Mouse (Mus musculus) forebrain, embryonic 11.5 days (tissue): Measurements from ENCODE around the gene Runx1. TPM values are rescaled to one million over a fixed set of nuclear protein-coding genes. Genes with fewer than 3 reads are reported as not detected.

Source experiments
- ATAC-seq: fragments of 200-750 bp; cut with Nextera tagmentation; replicated peaks from 2 replicates; pipeline ENCODE4 v1.8.0; 2017; ENCODE audit warnings: moderate TSS enrichment; ENCODE audit not compliant: low FRiP score
- DNase-seq: peaks from one replicate; pipeline ENCODE4 v3.0.0-alpha.2; 2017; ENCODE audit warnings: low spot score
- H3K27ac ChIP-seq: fragments of 300-500 bp; sonication (generic); 2 replicates; pipeline ENCODE4 v1.5.1; 2014; ENCODE audit warnings: low read depth, low read length
- H3K27me3 ChIP-seq: fragments of 300-500 bp; sonication (generic); 2 replicates; pipeline ENCODE4 v1.6.1; 2014; ENCODE audit warnings: mild to moderate bottlenecking, low read length, mixed read lengths; ENCODE audit not compliant: control insufficient read depth, insufficient read depth
- H3K36me3 ChIP-seq: fragments of 300-500 bp; sonication (generic); 2 replicates; pipeline ENCODE4 v1.6.1; 2014; ENCODE audit warnings: mild to moderate bottlenecking, low read length, moderate library complexity, mixed read lengths; ENCODE audit not compliant: control insufficient read depth, insufficient read depth
- H3K4me1 ChIP-seq: fragments of 300-500 bp; sonication (generic); replicated peaks from 2 replicates; pipeline ENCODE4 v1.6.1; 2014; ENCODE audit warnings: low read length, mixed read lengths; ENCODE audit not compliant: control insufficient read depth, insufficient read depth
- H3K4me2 ChIP-seq: fragments of 300-500 bp; sonication (generic); 2 replicates; pipeline ENCODE4 v1.6.1; 2014; ENCODE audit warnings: low read depth, mild to moderate bottlenecking, low read length, moderate library complexity, mixed read lengths; ENCODE audit not compliant: severe bottlenecking
- H3K4me3 ChIP-seq: fragments of 300-500 bp; sonication (generic); 2 replicates; pipeline ENCODE4 v1.5.1; 2014; ENCODE audit warnings: low read depth, low read length
- H3K9ac ChIP-seq: fragments of 300-500 bp; sonication (generic); 2 replicates; pipeline ENCODE4 v1.6.1; 2014; ENCODE audit warnings: low read length
- H3K9me3 ChIP-seq: fragments of 300-500 bp; sonication (generic); 2 replicates; pipeline ENCODE4 v1.6.1; 2016; ENCODE audit warnings: low read length, mixed read lengths; ENCODE audit not compliant: control insufficient read depth
- WGBS: fragments of 180-500 bp; shearing (Covaris S2); extraction: QIAGEN DNeasy Blood & Tissue Kit; methylation state at CpG from one replicate; pipeline ENCODE4 v1.1.7; 2014; 5-methylcytosine and 5-hydroxymethylcytosine counted together
- polyA plus RNA-seq: library from polyadenylated mRNA; unstranded; fragments of >200 nt; fragmentation: Nextera tagmentation; extraction: Ambion mirVana; gene quantifications from 2 replicates; pipeline ENCODE4 v1.2.1, GENCODE M21; 2014

Gene Runx1
- polyA plus RNA-seq, 1 experiment from 2014 or later, result 2.2 TPM

DNA sequence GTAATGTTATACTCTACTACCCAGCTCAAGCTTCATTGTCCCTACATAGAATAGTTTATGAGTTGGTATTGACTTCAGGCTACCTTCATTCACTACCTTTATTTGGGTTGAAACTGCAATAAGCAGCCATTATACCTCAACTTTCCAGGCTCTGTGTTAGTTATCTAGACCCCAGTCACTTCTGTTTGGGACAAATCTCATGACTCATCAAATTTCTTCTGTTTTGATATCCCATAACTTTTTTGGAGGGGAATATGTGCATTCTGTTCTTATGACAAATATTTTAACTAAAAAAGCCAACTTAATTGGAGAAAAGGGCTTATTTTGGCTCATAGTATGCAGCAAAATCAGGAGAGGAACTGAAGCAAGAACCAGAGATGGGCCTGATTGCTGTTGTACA lies 12.8 kb upstream of the Runx1 start:
- Histone ChIP-seq H3K4me3 (no peak overlapping the region), H3K4me2 (no peak overlapping the region), H3K9me3 (no peaks in the 10 kb centered on the region), H3K9ac (no peak overlapping the region), H3K27ac (no peak overlapping the region), H3K36me3 (no peaks in the 10 kb centered on the region), H3K4me1 (0 out of 2 replicates have a peak, but pooled peaks cover 3% of the 10 kb centered on the region), H3K27me3 (no peaks in the 10 kb centered on the region)
- DNase-seq (no peak), ATAC-seq (no peak)

DNA sequence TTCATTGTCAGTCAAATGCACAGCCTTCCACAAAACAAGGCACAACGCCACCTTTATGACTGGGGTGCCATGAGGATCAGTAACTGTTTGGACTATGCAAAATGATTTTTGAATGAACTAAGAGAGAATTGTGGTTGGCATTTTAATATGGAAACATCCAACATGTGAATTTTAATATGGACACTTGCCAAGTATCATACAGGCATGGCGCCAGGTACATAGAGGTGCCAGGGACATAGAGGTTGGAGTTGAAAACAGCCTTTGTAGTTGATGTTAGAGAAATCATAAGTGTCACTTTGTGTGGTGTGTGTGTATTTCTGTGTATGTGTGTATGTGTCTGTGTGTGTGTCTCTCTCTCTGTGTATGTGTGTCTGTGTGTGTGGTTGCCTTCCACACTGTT lies 5.4 kb upstream of the Runx1 start:
- H3K4me1 ChIP-seq, result peaks cover 11% of the 10 kb centered on the region; the same call in 1 of the 2 replicates
- 88% methylated on average over 2 of the region's 2 CpGs for WGBS
- no peak overlapping the region for H3K9ac ChIP-seq
- no peak overlapping the region for H3K4me3 ChIP-seq
- H3K9me3 ChIP-seq, result no peaks in the 10 kb centered on the region
- H3K27ac ChIP-seq, result no peak overlapping the region
- no peaks in the 10 kb centered on the region for H3K27me3 ChIP-seq
- DNase-seq, result no peak
- H3K36me3 ChIP-seq, result no peaks in the 10 kb centered on the region
- ATAC-seq, result no peak
- H3K4me2 ChIP-seq, result no peak overlapping the region

DNA sequence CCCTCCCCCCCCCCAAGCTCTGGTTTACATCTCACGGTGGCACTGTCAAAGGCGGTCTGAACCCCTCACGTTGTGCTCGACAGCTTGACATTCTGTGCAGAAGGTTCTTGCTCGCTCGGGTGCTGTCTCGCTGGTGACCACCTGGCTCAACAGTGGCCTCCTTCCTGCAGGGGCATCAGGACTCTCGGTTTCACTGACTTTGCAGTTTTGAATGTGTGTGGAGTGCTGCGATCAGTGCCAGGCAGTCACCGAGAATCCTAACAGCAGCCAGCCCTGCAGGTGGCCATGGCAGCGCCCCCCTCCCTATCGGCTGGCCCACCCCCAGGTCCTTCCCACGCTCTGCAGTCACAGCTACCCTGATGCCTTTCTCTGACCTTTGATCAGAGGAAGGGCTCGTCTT lies 4.5 kb upstream of the Runx1 start:
- H3K9me3 ChIP-seq, result no peaks in the 10 kb centered on the region
- peaks cover 8% of the 10 kb centered on the region; the same call in 1 of the 2 replicates for H3K4me1 ChIP-seq
- H3K27me3 ChIP-seq, result no peaks in the 10 kb centered on the region
- no peak overlapping the region for H3K4me2 ChIP-seq
- H3K4me3 ChIP-seq, result no peak overlapping the region
- ATAC-seq (no peak), DNase-seq (no peak)
- 62% methylated on average over 14 of the region's 14 CpGs for WGBS
- no peaks in the 10 kb centered on the region for H3K36me3 ChIP-seq
- H3K27ac ChIP-seq, result no peak overlapping the region
- H3K9ac ChIP-seq, result no peak overlapping the region

DNA sequence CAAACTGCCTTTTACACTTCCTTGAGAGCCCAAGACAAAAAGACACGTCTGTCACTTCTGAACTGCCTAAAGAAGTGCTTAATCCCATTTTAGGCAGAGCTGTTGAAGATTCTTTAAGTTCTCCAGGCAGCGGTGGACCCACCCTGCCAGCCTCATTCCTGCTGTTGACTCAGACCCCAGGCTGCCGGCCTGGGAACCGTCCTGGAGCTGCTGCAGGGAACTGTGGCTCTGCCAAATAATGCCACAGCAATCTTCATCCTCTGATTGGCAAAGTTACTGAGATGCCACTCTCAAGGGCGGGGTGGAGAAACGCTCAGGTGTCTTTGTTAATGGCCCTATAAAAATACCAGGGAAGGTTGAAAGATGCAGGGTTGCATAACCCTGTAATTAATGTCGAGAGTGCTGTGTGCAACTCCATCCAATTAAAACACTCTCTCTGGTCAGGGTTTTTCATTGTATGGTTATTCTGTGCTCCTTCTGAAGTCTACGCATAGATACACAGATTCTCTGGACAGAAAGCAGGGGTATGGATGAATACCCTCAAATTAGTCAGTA lies 2.4 kb upstream of the Runx1 start:
- Histone ChIP-seq H3K4me2 (no peak overlapping the region), H3K27ac (no peak overlapping the region), H3K9ac (no peak overlapping the region), H3K4me3 (no peak overlapping the region), H3K4me1 (peaks cover 8% of the 10 kb centered on the region; the same call in 1 of the 2 replicates), H3K9me3 (no peaks in the 10 kb centered on the region), H3K27me3 (no peaks in the 10 kb centered on the region), H3K36me3 (no peaks in the 10 kb centered on the region)
- DNase-seq, result no peak
- 30% methylated on average over 8 of the region's 8 CpGs for WGBS
- ATAC-seq, result no peak

DNA sequence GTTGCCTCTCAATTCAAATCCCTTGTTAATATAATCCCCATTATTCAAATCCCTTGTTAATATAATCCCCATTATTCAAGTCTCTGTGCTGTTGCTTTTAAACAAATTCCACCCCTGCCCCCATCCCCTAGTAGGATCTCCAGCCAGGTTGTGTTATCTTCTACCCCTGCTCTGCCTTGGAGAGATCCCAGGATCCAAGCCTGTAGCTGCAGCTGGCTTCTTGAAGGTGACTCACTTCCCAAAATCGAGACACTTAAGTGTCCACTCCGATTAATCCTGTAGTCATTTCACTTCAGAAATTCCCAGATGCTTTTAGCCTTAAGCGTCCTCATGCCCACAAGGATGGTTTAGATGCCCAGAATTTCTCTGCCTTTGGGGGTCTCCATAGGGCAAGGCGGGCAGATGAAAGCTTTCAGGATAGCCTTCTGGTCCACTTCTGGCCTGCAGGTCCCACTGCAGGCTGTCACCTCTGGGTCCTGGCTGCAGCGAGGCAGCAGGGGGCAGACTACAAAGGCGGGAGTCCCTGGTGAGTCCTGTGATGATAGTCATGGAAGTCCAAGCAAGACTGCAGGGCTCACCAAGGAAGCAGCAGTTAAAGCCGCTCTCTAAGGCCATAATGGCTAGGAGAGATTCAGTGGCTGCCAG lies 1.8 kb upstream of the Runx1 start:
- H3K9ac ChIP-seq, result no peak overlapping the region
- peaks cover 8% of the 10 kb centered on the region; the same call in 1 of the 2 replicates for H3K4me1 ChIP-seq
- H3K4me3 ChIP-seq, result no peak overlapping the region
- WGBS, result 61% methylated on average over 7 of the region's 7 CpGs
- H3K27ac ChIP-seq, result no peak overlapping the region
- no peaks in the 10 kb centered on the region for H3K9me3 ChIP-seq
- H3K36me3 ChIP-seq, result no peaks in the 10 kb centered on the region
- DNase-seq (no peak), ATAC-seq (no peak)
- no peak overlapping the region for H3K4me2 ChIP-seq
- no peaks in the 10 kb centered on the region for H3K27me3 ChIP-seq

DNA sequence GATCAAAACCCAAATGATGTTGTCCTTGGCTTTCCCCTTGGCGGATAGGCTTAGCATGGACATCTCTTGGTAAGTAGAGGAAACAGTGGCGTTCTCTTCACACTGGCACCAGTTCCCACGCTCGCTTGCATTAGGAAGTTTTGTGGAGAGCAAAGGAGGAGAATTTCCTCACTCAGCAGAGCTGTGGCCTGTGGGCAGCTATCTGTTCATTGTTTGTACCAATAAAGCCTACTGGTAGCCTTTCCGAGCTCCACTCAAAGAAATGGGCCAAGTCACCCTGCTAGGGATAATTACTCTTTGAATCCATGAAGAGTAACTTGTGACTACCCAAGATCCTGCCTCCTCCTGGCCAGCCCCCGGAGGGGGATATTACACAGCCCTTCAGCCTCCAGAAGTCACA lies 734 bp upstream of the Runx1 start:
- Histone ChIP-seq H3K9ac (no peak overlapping the region), H3K27me3 (no peaks in the 10 kb centered on the region), H3K4me2 (no peak overlapping the region), H3K4me3 (no peak overlapping the region), H3K27ac (no peak overlapping the region), H3K4me1 (peaks cover 8% of the 10 kb centered on the region; the same call in 1 of the 2 replicates), H3K36me3 (no peaks in the 10 kb centered on the region), H3K9me3 (no peaks in the 10 kb centered on the region)
- no peak for ATAC-seq
- 86% methylated on average over 6 of the region's 6 CpGs for WGBS
- no peak for DNase-seq

DNA sequence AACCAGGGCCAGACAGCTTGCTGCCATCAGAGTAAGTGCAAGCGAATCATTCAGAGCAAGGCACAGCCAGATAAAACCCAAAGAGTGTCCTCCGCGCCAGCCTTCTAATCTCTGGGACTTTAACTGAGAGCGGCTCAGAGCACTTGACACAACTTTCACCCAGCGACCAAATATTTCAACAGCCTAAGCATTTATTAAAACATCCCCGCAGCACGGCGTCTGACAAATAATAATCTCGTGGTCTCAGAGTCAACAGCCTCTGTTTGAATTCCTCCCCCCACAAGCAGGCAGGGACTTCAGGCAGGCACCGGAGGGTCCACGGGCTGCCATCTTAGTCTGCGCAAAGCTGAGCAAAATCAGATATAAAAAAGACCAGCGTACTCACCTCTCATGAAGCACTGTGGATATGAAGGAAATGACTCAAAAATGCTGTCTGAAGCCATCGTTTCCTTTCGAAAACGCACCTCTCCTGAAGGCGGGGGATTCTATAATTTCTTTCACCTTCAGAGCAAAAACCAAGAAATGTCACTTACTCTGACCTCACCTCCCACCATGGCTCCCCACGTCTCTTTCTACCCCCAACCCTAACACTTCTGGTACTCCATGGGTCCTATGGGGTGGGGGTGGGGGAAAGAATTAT lies 625 bp downstream of the Runx1 start:
- peaks cover 8% of the 10 kb centered on the region; the same call in 1 of the 2 replicates for H3K4me1 ChIP-seq
- H3K36me3 ChIP-seq, result no peaks in the 10 kb centered on the region
- H3K4me2 ChIP-seq, result no peak overlapping the region
- DNase-seq (no peak), ATAC-seq (no peak)
- H3K27me3 ChIP-seq, result no peaks in the 10 kb centered on the region
- H3K4me3 ChIP-seq, result no peak overlapping the region
- 89% methylated on average over 18 of the region's 18 CpGs for WGBS
- no peaks in the 10 kb centered on the region for H3K9me3 ChIP-seq
- no peak overlapping the region for H3K27ac ChIP-seq
- no peak overlapping the region for H3K9ac ChIP-seq

DNA sequence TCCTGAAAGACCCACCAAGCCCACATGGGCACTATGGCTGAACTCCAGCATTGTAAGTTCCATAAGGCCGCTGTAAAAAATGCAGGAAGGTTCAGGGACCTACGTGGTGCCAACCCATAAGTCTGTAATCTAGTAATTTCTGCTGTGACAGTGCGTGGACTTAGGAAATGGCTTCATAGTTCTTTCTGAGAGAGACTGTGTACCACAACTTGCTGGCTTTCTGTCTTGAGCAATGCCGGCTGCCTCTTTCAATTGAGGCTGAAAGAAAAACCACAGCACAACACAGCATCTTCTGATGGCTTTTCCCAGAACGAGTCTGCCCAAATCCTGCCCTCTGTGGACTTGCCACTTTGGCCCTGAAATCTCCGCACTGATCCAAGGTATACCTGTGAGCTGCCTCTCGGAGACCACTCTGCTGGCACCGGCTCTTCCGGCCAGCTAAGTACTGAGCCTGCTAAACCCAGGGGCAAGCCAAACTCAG lies 1.2 kb downstream of the Runx1 start:
- H3K36me3 ChIP-seq, result no peaks in the 10 kb centered on the region
- DNase-seq, result no peak
- WGBS, result 90% methylated on average over 9 of the region's 9 CpGs

More for the DNA sequence above, 1.2 kb downstream of the Runx1 start:
- Histone ChIP-seq H3K4me1 (peaks cover 8% of the 10 kb centered on the region; the same call in 1 of the 2 replicates), H3K27me3 (no peaks in the 10 kb centered on the region), H3K27ac (no peak overlapping the region), H3K4me3 (no peak overlapping the region), H3K4me2 (no peak overlapping the region), H3K9ac (no peak overlapping the region), H3K9me3 (no peaks in the 10 kb centered on the region)
- ATAC-seq, result no peak
